Mouse (Mus musculus): Measurements from ENCODE around the gene 4933406M09Rik.

DNA sequence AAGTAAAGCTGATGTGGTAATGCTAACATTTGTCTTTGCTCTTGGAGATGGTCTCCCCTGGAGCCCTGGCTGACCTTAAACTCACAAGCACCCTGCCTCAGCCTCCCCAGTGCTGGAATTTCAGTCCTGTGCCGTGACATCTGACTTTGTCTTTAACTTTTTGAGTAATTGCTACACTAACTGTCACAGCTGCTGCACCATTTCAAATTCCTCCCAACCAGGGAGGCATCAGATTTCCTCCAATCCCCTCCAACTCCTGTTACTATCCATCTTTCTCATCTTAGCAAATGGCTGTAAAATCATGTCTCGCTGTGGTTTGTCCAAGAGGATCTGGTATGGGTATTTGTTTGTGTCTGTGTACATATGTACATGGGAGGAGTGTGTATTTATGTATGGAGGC, 11.6 kb upstream of the 4933406M09Rik start:
- no peak for TF ChIP-seq CTCF (IDR thresholded peaks at IDR 0.05)
- TF ChIP-seq EP300 (IDR thresholded peaks at IDR 0.05), result no peak
